Mouse (Mus musculus) layer of hippocampus, adult 2 months (tissue): ENCODE measurements at regions not wholly inside any gene's neighbourhood (a gene's known extent, or its start where the extent isn't known, plus 50 kb on each side); places are given as distances from the start of the nearest gene placed in this dataset.
"Not testable (repeated sequence)": the region's sequence is repeated elsewhere in the genome, so short reads cannot be mapped to it uniquely, and the experiment has no call there.

ENCODE experiments used
- DNase-seq, 2 experiments: peaks; one replicate each; pipeline ENCODE4 v3.0.0; 2022; ENCODE audit warnings: low spot score in 2 of 2
- H3K27ac ChIP-seq: fragments of 200-600 bp; 2 replicates; pipeline ENCODE4 v1.8.1; 2022
- H3K4me3 ChIP-seq: fragments of 200-600 bp; 2 replicates; pipeline ENCODE4 v1.8.1; 2022; ENCODE audit warnings: mild to moderate bottlenecking
- CTCF ChIP-seq: fragments of 200-600 bp; conservative IDR thresholded peaks from 2 replicates; pipeline ENCODE4 v1.8.1; 2022; ENCODE audit warnings: antibody characterized with exemption, mild to moderate bottlenecking, moderate library complexity

DNA sequence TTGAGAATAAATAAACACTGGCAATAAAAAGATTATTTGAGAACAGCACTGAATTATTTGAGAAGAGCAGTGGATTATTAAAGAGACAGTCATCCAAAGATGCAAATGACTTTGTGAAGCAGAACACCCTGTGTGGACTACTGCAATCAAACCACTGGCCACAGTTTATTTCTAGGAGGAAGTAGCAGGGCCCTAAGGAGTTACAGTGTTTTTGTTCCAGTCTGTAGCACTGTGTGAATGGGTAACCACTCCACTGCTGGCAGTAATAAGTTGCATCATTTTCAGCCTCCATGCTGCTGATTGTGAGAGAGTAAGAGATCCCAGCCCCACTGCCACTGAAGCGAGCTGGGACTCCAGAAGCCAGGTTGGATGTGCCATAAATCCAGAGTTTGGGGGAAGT lies 1110.9 kb downstream of the Rpia start:
- no peak for TF ChIP-seq CTCF
- Histone ChIP-seq H3K4me3 (no peak overlapping the region), H3K27ac (no peak overlapping the region)
- no peak for DNase-seq

DNA sequence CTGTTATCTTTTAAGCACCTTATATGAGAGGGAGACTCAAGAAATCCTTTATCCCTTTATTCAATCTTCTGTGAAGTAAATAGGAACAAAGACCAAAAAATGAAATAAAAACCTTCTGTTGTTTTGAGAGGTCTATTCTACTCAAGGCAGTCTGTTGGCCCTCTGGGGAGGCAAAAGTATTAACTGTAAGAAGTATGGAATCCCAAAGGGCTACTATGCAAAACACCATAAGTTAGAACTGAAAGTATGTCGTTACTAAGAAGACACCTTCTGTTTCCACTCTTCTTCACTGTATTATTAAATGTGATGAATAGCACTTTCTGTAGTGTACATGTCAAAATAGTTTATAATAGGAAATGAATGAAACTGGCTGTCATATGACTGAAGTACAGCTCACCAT lies 1129.6 kb downstream of the Rpia start:
- H3K4me3 ChIP-seq, H3K27ac ChIP-seq, DNase-seq: not testable (repeated sequence)
